Comparison of ENCODE assay signal across 13 mouse cellular contexts in genomic region chr4:134983136-134983535, GRCm38 (mm10). TPM values are rescaled to one million over a fixed set of nuclear protein-coding genes. Genes with fewer than 3 reads are reported as not detected.
DNase-seq lines count a peak whose midpoint lies in the region; ATAC-seq lines count a peak whose summit lies in the region.
"Had no signal": no experiment of that assay in that cellular context is flagged by ENCODE, and none has a peak within 500 bp of the region (broad histone marks: within the 10 kb centered on the region; RNA-seq: fewer than 3 reads in every experiment).

No protein-coding gene starts in this region.

- no peak for DNase-seq in heart, postnatal 36 days
- peak; percentile 37 for DNase-seq in testis, postnatal 14 days (ENCODE audit: low spot score)
- DNase-seq in testis, postnatal 10 days (ENCODE audit: low spot score), result no peak
- DNase-seq in liver, result peak; percentile 73
- DNase-seq in left cerebral cortex, postnatal 4 days, result no peak
- no peak for DNase-seq in thymus, postnatal 10 days (ENCODE audit: low spot score in 2 of 2)
- no peak for DNase-seq in urinary bladder, adult 18-20 months (ENCODE audit: low spot score in 2 of 2)
- DNase-seq: cerebellum, adult 9-10 months; thymus, postnatal 4 days had no signal

- intact Hi-C loops in heart, postnatal 36 days (cut with DNase I), result no loop called here
- intact Hi-C loops in left cerebral cortex, postnatal 4 days (cut with DNase I), result no loop called here

- H3K36me3 ChIP-seq in heart, embryonic 12.5 days, result no peaks in the 10 kb centered on the region
- H3K36me3 ChIP-seq: forebrain, embryonic 15.5 days; midbrain, embryonic 12.5 days had no signal

- no peak overlapping the region for H3K9ac ChIP-seq in heart, embryonic 12.5 days
- H3K9ac ChIP-seq: forebrain, embryonic 15.5 days; midbrain, embryonic 12.5 days had no signal

- H3K9me3 ChIP-seq in heart, embryonic 12.5 days (replicated peaks), result no peaks in the 10 kb centered on the region
- H3K9me3 ChIP-seq: forebrain, embryonic 15.5 days; midbrain, embryonic 12.5 days had no signal

- no peak overlapping the region for H3K4me2 ChIP-seq in heart, embryonic 12.5 days
- H3K4me2 ChIP-seq: forebrain, embryonic 15.5 days; midbrain, embryonic 12.5 days had no signal

- H3K27me3 ChIP-seq in heart, embryonic 12.5 days (replicated peaks), result no peaks in the 10 kb centered on the region; the same call in 1 of the 2 replicates
- H3K27me3 ChIP-seq: forebrain, embryonic 15.5 days; midbrain, embryonic 12.5 days had no signal

- H3K4me1 ChIP-seq in heart, embryonic 12.5 days (replicated peaks), result peaks cover 8% of the 10 kb centered on the region
- H3K4me1 ChIP-seq: forebrain, embryonic 15.5 days had no signal

- WGBS in heart, embryonic 12.5 days, result 51% methylated on average over 5 of the region's 5 CpGs

- ATAC-seq in heart, embryonic 12.5 days (ENCODE audit: insufficient number of reproducible peaks, low FRiP score), result no peak
- ATAC-seq: forebrain, embryonic 15.5 days; intestine, postnatal 0 days had no signal

- H3K27ac ChIP-seq in heart, embryonic 12.5 days (ENCODE audit: poor library complexity, severe bottlenecking), result peak overlapping the region; percentile 34; the same call in 1 of the 2 replicates
- H3K27ac ChIP-seq: forebrain, embryonic 15.5 days; midbrain, embryonic 12.5 days had no signal

- no peak overlapping the region for H3K4me3 ChIP-seq in heart, embryonic 12.5 days
- H3K4me3 ChIP-seq: forebrain, embryonic 15.5 days; midbrain, embryonic 12.5 days had no signal

RNA-seq across cellular contexts. Expression of gene Syf2, which starts 52.4 kb away (rescaled TPM):
- 55.7 and 61.9 TPM in 2 replicates for polyA plus RNA-seq in heart, embryonic 12.5 days (2016; fragmentation: Nextera tagmentation; extraction: Ambion mirVana)
- 10 to 100 TPM; 56.1 to 65.6 TPM for total RNA-seq in heart, postnatal 36 days (2021)
- 10 to 100 TPM; 37.5 to 40.4 TPM for total RNA-seq in left cerebral cortex, postnatal 4 days (2021)

RNA-seq across cellular contexts. Expression of gene Rsrp1, which starts 59.7 kb away (rescaled TPM):
- 386 and 405 TPM in 2 replicates for polyA plus RNA-seq in heart, embryonic 12.5 days (2016; fragmentation: Nextera tagmentation; extraction: Ambion mirVana)
- 100 to 1,000 TPM; 129 to 206 TPM for total RNA-seq in heart, postnatal 36 days (2021)
- 100 to 1,000 TPM; 231 to 238 TPM for total RNA-seq in left cerebral cortex, postnatal 4 days (2021)

Comparison
In these comparisons a context has a peak if more than half of its experiments do, and no peak if none do; other contexts are left out.
1. DNase-seq: peak in testis, postnatal 14 days (single experiment) and liver (single experiment); none in heart, postnatal 36 days (0 of 2), testis, postnatal 10 days (single experiment), left cerebral cortex, postnatal 4 days (single experiment), thymus, postnatal 10 days (0 of 2) and urinary bladder, adult 18-20 months (0 of 2).